Mouse (Mus musculus): ENCODE data around the gene Hmx1.

GRCm38 (mm10) chr5:35407411-35407930 is 18.6 kb downstream of the Hmx1 start:
- TF ChIP-seq CTCF (IDR thresholded peaks at IDR 0.05; ENCODE audit: low read depth, low read length) (no peak), POLR2A (IDR thresholded peaks at IDR 0.05; ENCODE audit: extremely low read depth, insufficient read depth, low read length) (no peak)

All from liver, adult 2 months (tissue).